Mouse (Mus musculus) limb, embryonic 15.5 days (tissue): ENCODE measurements around the gene Gls2. TPM values are rescaled to one million over a fixed set of nuclear protein-coding genes. Genes with fewer than 3 reads are reported as not detected.
"Not testable (repeated sequence)": the region's sequence is repeated elsewhere in the genome, so short reads cannot be mapped to it uniquely, and the experiment has no call there.

Experiments
- ATAC-seq: fragments of 200-750 bp; cut with Nextera tagmentation; 2 replicates; pipeline ENCODE4 v1.8.0; 2017; ENCODE audit warnings: low read depth, moderate TSS enrichment; ENCODE audit not compliant: insufficient number of reproducible peaks, low FRiP score, low TSS enrichment
- H3K27ac ChIP-seq: fragments of 300-500 bp; sonication (generic); 2 replicates; pipeline ENCODE4 v1.5.1; 2015; ENCODE audit warnings: moderate library complexity, mild to moderate bottlenecking, inconsistent platforms
- H3K27me3 ChIP-seq: fragments of 300-500 bp; sonication (generic); 2 replicates; pipeline ENCODE4 v1.6.1; 2015; ENCODE audit warnings: inconsistent platforms
- H3K36me3 ChIP-seq: fragments of 300-500 bp; sonication (generic); 2 replicates; pipeline ENCODE4 v1.6.1; 2015; ENCODE audit warnings: inconsistent platforms
- H3K4me1 ChIP-seq: fragments of 300-500 bp; sonication (generic); 2 replicates; pipeline ENCODE4 v1.6.1; 2015; ENCODE audit warnings: inconsistent platforms
- H3K4me2 ChIP-seq: fragments of 300-500 bp; sonication (generic); 2 replicates; pipeline ENCODE4 v1.6.1; 2015; ENCODE audit warnings: mild to moderate bottlenecking, inconsistent platforms
- H3K4me3 ChIP-seq: fragments of 300-500 bp; sonication (generic); 2 replicates; pipeline ENCODE4 v1.5.1; 2015; ENCODE audit warnings: mild to moderate bottlenecking, inconsistent platforms
- H3K9ac ChIP-seq: fragments of 300-500 bp; sonication (generic); 2 replicates; pipeline ENCODE4 v1.6.1; 2015; ENCODE audit warnings: inconsistent platforms
- H3K9me3 ChIP-seq: fragments of 300-500 bp; sonication (generic); 2 replicates; pipeline ENCODE4 v1.6.1; 2016; ENCODE audit warnings: inconsistent platforms
- WGBS: fragments of 180-500 bp; shearing (Covaris S2); methylation state at CpG from one replicate; pipeline ENCODE4 v1.1.7; 2015; 5-methylcytosine and 5-hydroxymethylcytosine counted together
- polyA plus RNA-seq: library from polyadenylated mRNA; unstranded; fragments of >200 nt; fragmentation: Nextera tagmentation; extraction: Ambion mirVana; gene quantifications from 2 replicates; pipeline ENCODE4 v1.2.1, GENCODE M21; 2015

Gls2 gene
- polyA plus RNA-seq, 1 experiment from 2014 or later = 1.8 TPM

DNA sequence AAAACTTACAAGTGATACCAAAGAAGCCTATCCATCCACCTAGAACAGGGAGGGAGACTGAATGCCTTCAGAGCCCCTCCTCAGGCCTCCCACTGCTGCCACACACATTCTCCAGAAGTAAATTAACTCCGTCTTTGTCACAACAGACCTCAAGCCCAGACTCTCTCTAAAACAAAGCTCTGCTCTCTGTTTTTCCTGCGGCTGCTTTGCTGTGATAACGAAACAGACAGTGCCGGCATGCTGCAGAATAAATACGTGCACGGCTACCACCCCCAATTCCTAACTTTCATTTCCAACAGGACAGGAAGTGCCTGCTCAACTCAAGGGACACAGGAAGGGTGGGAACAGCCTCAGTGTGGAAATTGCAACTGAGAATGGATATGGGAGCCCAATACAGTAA is 14.3 kb upstream of the Gls2 start, which contains the start of gene Rbms2:
Gene Rbms2, minus strand, starts transcription at position 309 of the 400 bp plus-strand sequence.
- Histone ChIP-seq H3K27me3 (no peaks in the 10 kb centered on the region), H3K4me3 (peak within 1 kb of the TSS; percentile 12), H3K27ac (peak within 1 kb of the TSS; percentile 70), H3K4me2 (peak within 1 kb of the TSS; percentile 36), H3K9me3 (no peaks in the 10 kb centered on the region), H3K36me3 (no peaks in the 10 kb centered on the region), H3K9ac (peak within 1 kb of the TSS; percentile 3; the same call in 1 of the 2 replicates), H3K4me1 (peaks cover 10% of the 10 kb centered on the region)
- WGBS = 1% methylated on average over 6 of the region's 6 CpGs
- no peak for ATAC-seq

DNA sequence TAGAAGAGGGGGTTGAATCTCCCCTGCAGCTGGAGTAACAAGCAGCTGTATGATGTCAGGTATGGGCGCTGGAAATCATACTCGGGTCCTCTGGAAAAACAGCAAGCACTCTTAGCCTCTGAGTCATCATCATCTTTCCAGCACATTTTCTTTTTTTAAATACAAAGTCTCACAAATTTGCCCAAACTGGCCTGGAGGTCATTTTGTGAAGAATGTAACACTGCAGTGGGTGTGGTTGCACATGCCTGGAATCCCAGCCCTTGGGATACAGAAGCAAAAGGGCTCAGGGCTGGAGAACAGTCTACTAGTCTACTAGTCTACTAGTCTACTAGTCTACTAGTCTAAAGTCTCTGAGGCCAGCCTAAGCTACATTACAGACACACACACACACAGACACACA is 10.0 kb upstream of the Gls2 start:
- Histone ChIP-seq H3K36me3 (no peaks in the 10 kb centered on the region), H3K4me3 (no peak overlapping the region), H3K9me3 (no peaks in the 10 kb centered on the region), H3K27me3 (no peaks in the 10 kb centered on the region), H3K9ac (no peak overlapping the region), H3K4me2 (no peak overlapping the region), H3K4me1 (peaks cover 7% of the 10 kb centered on the region), H3K27ac (no peak overlapping the region)
- WGBS = 77% methylated on average over 2 of the region's 2 CpGs
- no peak for ATAC-seq

DNA sequence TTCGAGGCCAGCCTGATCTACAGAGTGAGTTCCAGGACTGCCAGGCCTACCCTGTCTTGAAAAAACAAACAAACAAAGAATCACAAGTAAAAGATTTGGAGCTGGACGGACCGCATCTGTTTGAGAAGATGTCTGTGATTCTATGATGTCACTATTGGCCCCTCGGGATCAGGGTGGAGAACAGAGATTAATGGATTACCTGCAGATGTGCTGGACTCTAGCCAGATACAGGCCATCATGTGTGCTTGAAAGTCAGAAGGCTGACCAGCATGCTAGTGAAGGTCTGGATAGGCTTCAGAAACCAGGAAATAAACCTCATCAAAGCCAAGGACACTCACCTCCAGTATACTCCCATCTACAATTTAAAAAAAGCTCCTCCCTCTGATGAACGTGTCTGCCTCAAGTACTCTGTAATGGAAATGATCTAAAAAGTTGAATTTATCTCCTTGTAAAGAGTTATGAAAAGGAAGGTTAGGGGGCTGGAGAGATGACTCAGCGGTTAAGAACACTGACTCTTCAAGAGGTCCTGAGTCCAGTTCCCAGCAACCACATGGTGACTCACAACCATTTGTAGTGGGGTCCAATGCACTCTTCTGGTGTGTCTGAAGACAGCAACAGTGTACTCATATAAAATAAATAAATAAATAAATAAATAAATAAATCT is 8.8 kb upstream of the Gls2 start:
- ATAC-seq = 0 out of 2 replicates have a peak, but pooled peaks have one; percentile 19
- Histone ChIP-seq H3K27ac (no peak overlapping the region), H3K9me3 (no peaks in the 10 kb centered on the region), H3K36me3 (no peaks in the 10 kb centered on the region), H3K4me1 (peaks cover 3% of the 10 kb centered on the region; the same call in 1 of the 2 replicates), H3K4me3 (no peak overlapping the region), H3K4me2 (no peak overlapping the region), H3K27me3 (no peaks in the 10 kb centered on the region), H3K9ac (no peak overlapping the region)
- WGBS = 62% methylated on average over 6 of the region's 6 CpGs

DNA sequence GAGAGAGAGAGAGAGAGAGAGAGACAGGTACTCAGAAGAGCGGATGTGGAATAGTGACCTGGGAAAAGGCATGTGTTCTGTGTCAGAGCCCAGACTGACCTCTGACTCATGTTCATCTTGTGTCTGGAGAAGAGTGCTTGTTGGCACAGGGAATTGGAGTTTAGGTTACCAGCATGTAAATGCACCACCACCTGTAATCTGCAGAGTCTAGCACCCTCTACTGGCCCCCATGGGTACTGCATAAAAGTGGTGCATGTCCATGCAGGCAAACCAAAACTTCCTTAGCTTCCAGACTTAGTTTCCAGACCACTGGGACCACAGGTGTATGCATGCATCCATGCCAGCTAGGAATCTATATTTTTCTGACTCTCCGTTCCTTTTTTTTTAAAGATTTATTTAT is 8.3 kb upstream of the Gls2 start:
- Histone ChIP-seq H3K9me3 (no peaks in the 10 kb centered on the region), H3K4me2 (no peak overlapping the region), H3K9ac (no peak overlapping the region), H3K4me1 (peaks cover 3% of the 10 kb centered on the region; the same call in 1 of the 2 replicates), H3K4me3 (no peak overlapping the region), H3K27me3 (no peaks in the 10 kb centered on the region), H3K36me3 (no peaks in the 10 kb centered on the region), H3K27ac (no peak overlapping the region)
- 51% methylated on average over 2 of the region's 2 CpGs for WGBS
- 0 out of 2 replicates have a peak, but pooled peaks have one; percentile 66 for ATAC-seq

DNA sequence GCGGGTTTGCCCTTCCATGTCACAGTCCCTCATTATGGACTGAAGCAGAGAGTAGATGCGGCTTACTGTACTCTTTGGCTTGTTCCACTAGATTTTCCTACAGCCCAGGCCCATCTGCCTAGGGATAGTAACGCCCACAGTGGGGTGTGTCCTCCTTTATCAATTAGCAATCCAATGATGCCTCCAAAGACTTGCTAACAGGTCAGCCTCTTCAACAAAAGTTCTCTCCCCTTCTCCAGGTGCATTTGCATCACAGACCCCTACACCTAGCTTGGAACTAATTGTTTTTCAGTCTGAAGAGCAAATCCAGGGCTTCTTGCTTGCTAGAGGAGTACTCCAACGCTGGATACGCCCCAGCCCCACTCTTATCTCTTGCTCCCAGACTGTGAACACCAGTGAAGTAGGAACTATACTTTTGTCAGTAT is 7.1 kb upstream of the Gls2 start:
- H3K9me3 ChIP-seq = no peaks in the 10 kb centered on the region
- no peaks in the 10 kb centered on the region for H3K27me3 ChIP-seq
- no peak overlapping the region for H3K9ac ChIP-seq
- no peak overlapping the region for H3K4me2 ChIP-seq
- H3K27ac ChIP-seq = no peak overlapping the region
- H3K4me1 ChIP-seq = peaks cover 3% of the 10 kb centered on the region; the same call in 1 of the 2 replicates
- H3K4me3 ChIP-seq = no peak overlapping the region
- ATAC-seq = no peak
- no peaks in the 10 kb centered on the region for H3K36me3 ChIP-seq
- 69% methylated on average over 5 of the region's 5 CpGs for WGBS

DNA sequence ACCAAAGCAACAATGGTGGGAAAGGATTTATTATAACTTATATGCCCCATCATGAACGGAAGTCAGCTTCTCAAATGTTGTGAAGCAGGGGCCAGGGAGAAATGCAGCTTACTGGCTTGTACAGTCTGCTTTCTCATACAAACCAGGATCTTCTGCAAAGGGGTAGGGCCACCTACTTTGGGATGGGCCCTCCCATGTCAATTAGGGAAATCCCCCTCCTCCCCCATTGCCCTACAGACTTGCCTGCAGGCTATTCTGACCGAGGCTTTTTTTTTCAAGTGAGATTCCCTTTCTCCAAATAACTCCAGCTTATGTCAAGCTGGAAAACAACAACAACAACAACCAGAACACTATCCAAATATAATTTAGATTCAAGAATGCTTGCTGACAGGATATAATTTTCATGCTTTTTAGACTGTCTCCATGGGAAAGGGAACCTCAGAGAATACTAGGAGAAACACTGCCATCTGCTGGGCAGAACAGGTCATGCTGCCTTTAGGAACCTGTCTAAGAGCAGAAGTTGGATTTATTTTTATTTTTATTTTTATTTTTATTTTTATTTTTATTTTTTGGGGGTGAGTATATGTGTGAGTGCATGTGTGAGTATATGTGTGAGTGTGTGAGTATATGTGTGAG is 5.9 kb upstream of the Gls2 start:
- no peak for ATAC-seq
- WGBS = 40% methylated on average over 2 of the region's 2 CpGs
- Histone ChIP-seq H3K4me3 (no peak overlapping the region), H3K27ac (no peak overlapping the region), H3K9me3 (no peaks in the 10 kb centered on the region), H3K4me1 (peaks cover 3% of the 10 kb centered on the region; the same call in 1 of the 2 replicates), H3K9ac (no peak overlapping the region), H3K36me3 (no peaks in the 10 kb centered on the region), H3K27me3 (no peaks in the 10 kb centered on the region), H3K4me2 (no peak overlapping the region)

DNA sequence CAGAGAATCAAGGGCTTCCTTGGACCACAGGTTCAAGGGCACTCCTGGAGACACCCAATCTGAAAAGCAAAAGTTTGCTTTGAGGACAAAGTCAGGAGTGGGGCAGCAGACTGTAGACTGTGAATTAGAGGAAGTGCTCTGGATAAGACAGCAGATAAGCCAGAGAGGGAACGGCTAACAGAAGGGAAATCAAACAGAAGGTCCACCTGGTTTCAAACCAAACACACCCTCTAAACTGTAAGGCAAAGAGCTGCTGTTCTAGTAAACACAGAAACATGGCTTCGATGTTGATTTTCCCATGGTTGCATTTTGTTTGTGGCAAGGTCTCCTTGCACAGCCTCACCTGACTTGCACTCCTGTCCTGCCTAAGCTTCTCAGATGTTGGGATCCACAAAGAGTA is 2.8 kb upstream of the Gls2 start:
- ATAC-seq = no peak
- WGBS = 66% methylated on average over 2 of the region's 2 CpGs
- no peak overlapping the region for H3K4me2 ChIP-seq
- no peak overlapping the region for H3K9ac ChIP-seq
- H3K4me1 ChIP-seq = peaks cover 12% of the 10 kb centered on the region; the same call in 1 of the 2 replicates
- no peaks in the 10 kb centered on the region for H3K9me3 ChIP-seq
- peaks cover 19% of the 10 kb centered on the region for H3K27me3 ChIP-seq
- H3K36me3 ChIP-seq = no peaks in the 10 kb centered on the region
- no peak overlapping the region for H3K4me3 ChIP-seq
- no peak overlapping the region for H3K27ac ChIP-seq

DNA sequence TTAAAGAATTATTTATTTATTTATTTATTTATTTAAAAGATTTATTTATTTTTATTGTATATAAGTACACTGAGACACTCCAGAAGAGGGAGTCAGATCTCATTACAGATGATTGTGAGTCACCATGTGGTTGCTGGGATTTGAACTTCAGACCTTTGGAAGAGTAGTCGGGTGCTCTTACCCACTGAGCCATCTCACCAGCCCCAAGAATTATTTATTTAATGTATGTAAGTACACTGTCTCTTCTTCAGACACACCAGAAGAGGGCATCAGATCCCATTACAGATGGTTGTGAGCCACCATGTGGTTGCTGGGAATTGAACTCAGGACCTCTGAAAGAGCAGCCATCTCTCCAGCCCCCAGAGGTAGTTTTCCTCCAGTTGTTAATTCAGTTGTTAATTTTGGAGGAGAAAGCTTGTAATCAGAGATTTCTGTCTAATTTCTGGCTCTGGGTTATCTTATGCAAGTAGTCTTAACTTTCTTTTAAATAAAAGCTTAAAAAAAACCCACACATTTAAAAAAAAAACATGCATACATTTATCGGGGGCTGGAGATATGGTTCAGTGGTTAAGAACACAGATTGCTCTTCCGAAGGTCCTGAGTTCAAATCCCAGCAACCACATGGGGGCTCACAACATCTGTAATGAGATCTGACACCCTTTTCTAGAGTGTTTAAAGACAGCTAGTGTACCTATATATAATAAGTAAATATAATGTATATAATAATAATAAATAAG is 2.1 kb upstream of the Gls2 start:
- H3K27me3 ChIP-seq = peaks cover 19% of the 10 kb centered on the region
- H3K4me1 ChIP-seq = peaks cover 12% of the 10 kb centered on the region; the same call in 1 of the 2 replicates
- H3K36me3 ChIP-seq, H3K4me2 ChIP-seq, H3K4me3 ChIP-seq, H3K9me3 ChIP-seq, ATAC-seq, H3K27ac ChIP-seq, H3K9ac ChIP-seq: not testable (repeated sequence)
- WGBS = 97% methylated on average over 3 of the region's 3 CpGs

DNA sequence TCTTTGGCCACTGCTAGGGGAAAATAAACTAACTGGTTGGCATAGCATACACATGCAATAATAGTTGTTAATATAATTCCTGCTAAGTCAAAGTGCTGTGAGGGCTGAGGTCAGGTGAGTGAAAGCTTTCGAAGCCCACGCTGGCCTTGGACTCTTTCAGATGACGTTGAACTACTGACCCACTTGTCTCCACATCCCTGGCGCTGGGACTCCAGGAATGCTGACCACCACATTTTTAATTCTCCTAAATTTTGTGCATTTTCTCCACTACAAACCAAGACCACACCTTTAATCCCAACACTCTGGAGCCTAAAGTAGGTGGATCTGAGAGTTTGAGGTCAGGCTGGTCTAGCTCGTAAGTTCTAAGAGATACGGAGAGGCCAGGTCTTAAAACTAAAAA is 1.1 kb upstream of the Gls2 start:
- Histone ChIP-seq H3K4me2 (no peak overlapping the region), H3K9me3 (no peaks in the 10 kb centered on the region), H3K4me3 (no peak overlapping the region), H3K4me1 (peaks cover 12% of the 10 kb centered on the region; the same call in 1 of the 2 replicates), H3K27ac (no peak overlapping the region), H3K9ac (no peak overlapping the region), H3K27me3 (peaks cover 19% of the 10 kb centered on the region), H3K36me3 (no peaks in the 10 kb centered on the region)
- 92% methylated on average over 6 of the region's 6 CpGs for WGBS
- ATAC-seq = no peak

DNA sequence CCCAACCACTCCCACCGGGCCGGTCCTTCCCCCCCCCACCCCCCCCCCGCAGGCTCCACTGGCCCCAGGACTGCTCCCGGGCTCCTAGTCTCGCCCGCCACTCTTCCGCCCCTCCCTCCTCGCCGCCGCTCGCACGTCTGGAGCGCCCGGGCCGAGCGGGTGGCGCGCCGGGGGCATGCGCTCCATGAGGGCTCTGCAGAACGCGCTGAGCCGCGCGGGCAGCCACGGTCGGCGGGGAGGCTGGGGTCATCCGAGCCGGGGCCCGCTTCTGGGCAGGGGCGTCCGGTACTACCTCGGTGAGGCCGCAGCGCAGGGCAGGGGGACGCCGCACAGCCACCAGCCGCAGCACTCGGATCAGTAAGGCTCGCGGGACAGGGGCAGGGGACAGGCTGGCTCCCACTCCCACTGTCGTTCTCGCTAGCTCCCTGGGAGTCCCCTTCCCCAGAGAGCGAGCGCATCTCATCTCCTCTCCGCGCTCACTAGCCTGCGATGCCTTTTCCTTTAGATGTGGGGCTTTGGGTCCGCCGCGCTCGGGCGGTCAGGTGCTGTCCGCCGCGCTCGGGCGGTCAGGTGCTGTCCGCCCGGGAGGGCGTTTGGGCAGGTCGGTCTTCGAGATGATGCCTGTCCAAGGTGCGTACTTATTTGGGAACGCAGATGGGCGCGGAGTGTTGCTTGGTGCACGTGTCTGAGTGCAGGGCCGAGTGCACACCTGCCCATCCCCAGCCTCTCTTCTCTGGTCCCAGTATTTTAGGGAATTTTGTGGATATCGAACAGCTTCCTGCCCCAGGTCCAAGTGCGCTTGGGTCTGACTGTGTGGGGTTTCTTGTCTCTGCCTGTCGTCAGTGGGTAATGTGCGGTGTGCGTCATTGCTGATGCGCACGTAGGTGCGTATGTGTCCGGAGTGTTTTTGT is 549 bp downstream of the Gls2 start:
- Histone ChIP-seq H3K4me1 (peaks cover 9% of the 10 kb centered on the region; the same call in 1 of the 2 replicates), H3K9me3 (no peaks in the 10 kb centered on the region), H3K27ac (no peak overlapping the region), H3K4me2 (peak overlapping the region; percentile 99), H3K9ac (peak overlapping the region; percentile 64), H3K36me3 (no peaks in the 10 kb centered on the region), H3K27me3 (peaks cover 19% of the 10 kb centered on the region), H3K4me3 (peak overlapping the region; percentile 73)
- under 1% methylated on average over 68 of the region's 79 CpGs for WGBS
- peak; percentile 82; the same call in 1 of the 2 replicates for ATAC-seq

DNA sequence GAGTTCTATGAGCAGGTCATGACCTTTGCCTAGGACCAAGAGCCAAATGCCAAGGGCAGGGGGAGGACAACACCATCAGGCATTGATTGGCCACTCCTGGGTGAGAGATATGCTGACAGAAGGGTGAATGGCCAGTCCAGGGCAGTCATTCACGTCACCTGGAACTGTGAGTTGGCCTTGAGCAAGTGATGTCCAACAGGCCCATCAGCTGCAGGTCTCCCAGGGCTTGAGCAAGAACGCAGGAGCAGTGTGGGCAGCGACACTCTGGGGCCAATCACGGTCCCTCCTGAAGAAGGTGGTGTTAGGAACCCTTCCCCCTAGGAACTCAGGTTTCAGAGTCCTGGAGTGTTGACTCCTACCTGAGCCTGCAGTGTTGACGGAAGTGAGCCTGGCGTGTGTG is 7.6 kb downstream of the Gls2 start:
- no peaks in the 10 kb centered on the region for H3K4me1 ChIP-seq
- H3K36me3 ChIP-seq = 0 out of 2 replicates have a peak, but pooled peaks cover 8% of the 10 kb centered on the region
- no peak for ATAC-seq
- H3K4me3 ChIP-seq = no peak overlapping the region
- H3K4me2 ChIP-seq = no peak overlapping the region
- H3K27me3 ChIP-seq = no peaks in the 10 kb centered on the region
- no peak overlapping the region for H3K27ac ChIP-seq
- H3K9ac ChIP-seq = no peak overlapping the region
- WGBS = 65% methylated on average over 6 of the region's 6 CpGs
- no peaks in the 10 kb centered on the region for H3K9me3 ChIP-seq
